In genomic region chr8:92354536-92355482, GRCm38 (mm10) we compare ENCODE assay signal across 10 mouse cellular contexts. TPM values are rescaled to one million over a fixed set of nuclear protein-coding genes. Genes with fewer than 3 reads are reported as not detected.
DNase-seq lines count a peak whose midpoint lies in the region; ATAC-seq and TF ChIP-seq lines count a peak whose summit lies in the region.
"Had no signal": no experiment of that assay in that cellular context is flagged by ENCODE, and none has a peak within 500 bp of the region (broad histone marks: within the 10 kb centered on the region; RNA-seq: fewer than 3 reads in every experiment).

No protein-coding gene starts in this region.

- intact Hi-C loops in gastrocnemius, adult 2 months (cut with DNase I) = loop anchor here (2.0 to 10.0 kb wide), 4 partner anchors 556 to 970 kb away; no protein-coding TSS in a partner anchor

- peak overlapping the region; percentile 66 for H3K9ac ChIP-seq in heart, embryonic 15.5 days
- peak overlapping the region; percentile 63 for H3K9ac ChIP-seq in liver, embryonic 15.5 days

- no peak for TF ChIP-seq CTCF in gastrocnemius, adult 2 months (IDR thresholded peaks at IDR 0.05)

- peaks cover 31% of the 10 kb centered on the region for H3K4me1 ChIP-seq in heart, embryonic 15.5 days (replicated peaks)
- peaks cover 47% of the 10 kb centered on the region for H3K4me1 ChIP-seq in liver, embryonic 15.5 days (replicated peaks)

- no peaks in the 10 kb centered on the region for H3K9me3 ChIP-seq in heart, embryonic 15.5 days (replicated peaks)
- H3K9me3 ChIP-seq in liver, embryonic 15.5 days (replicated peaks) = no peaks in the 10 kb centered on the region

- DNase-seq in gastrocnemius, adult 2 months = no peak
- DNase-seq in gastrocnemius, postnatal 4 days (ENCODE audit: low spot score in 2 of 2) = no peak
- DNase-seq in adipocyte (ENCODE audit: low spot score) = peak; percentile 51
- peak; percentile 48 for DNase-seq in retina, embryonic 14.5 days (ENCODE audit: low spot score)
- DNase-seq in spleen, postnatal 14 days (ENCODE audit: low spot score in 2 of 2) = no peak
- no peak for DNase-seq in urinary bladder, adult 2 months (ENCODE audit: low spot score)

- no peaks in the 10 kb centered on the region for H3K36me3 ChIP-seq in heart, embryonic 15.5 days
- H3K36me3 ChIP-seq in liver, embryonic 15.5 days (replicated peaks) = no peaks in the 10 kb centered on the region

- H3K4me3 ChIP-seq in gastrocnemius, adult 2 months = peak overlapping the region; percentile 87
- H3K4me3 ChIP-seq in heart, embryonic 15.5 days = peak overlapping the region; percentile 90
- H3K4me3 ChIP-seq in liver, embryonic 15.5 days (replicated peaks) = peak overlapping the region; percentile 69

- ATAC-seq in heart, embryonic 15.5 days (replicated peaks; ENCODE audit: insufficient number of reproducible peaks, insufficient read depth, low FRiP score, low read depth) = no peak
- no peak for ATAC-seq in liver, embryonic 15.5 days (ENCODE audit: insufficient read depth)

- WGBS in heart, embryonic 15.5 days = 5% methylated on average over 22 of the region's 22 CpGs
- WGBS in liver, embryonic 15.5 days (ENCODE audit: insufficient replicate concordance) = 6% methylated on average over 22 of the region's 22 CpGs

- peaks cover 24% of the 10 kb centered on the region for H3K27me3 ChIP-seq in heart, embryonic 15.5 days
- H3K27me3 ChIP-seq in liver, embryonic 15.5 days = peaks cover 60% of the 10 kb centered on the region
- H3K27me3 ChIP-seq: Patski had no signal

- H3K4me2 ChIP-seq in heart, embryonic 15.5 days = peak overlapping the region; percentile 93
- peak overlapping the region; percentile 96 for H3K4me2 ChIP-seq in liver, embryonic 15.5 days

- H3K27ac ChIP-seq in gastrocnemius, adult 2 months = peak overlapping the region; percentile 82
- peak overlapping the region; percentile 95 for H3K27ac ChIP-seq in heart, embryonic 15.5 days
- no peak overlapping the region for H3K27ac ChIP-seq in liver, embryonic 15.5 days (replicated peaks)

RNA-seq across cellular contexts. Expression of gene Irx5, which starts 2.6 kb away (rescaled TPM):
- not detected for total RNA-seq in gastrocnemius, adult 2 months (2021)
- 1 to 10 TPM in 1 of 2 experiments, under 1 TPM in 1; 0.49 to 1.0 TPM for total RNA-seq in gastrocnemius, postnatal 4 days (2021)
- 7.7 and 8.6 TPM in 2 replicates for polyA plus RNA-seq in heart, embryonic 15.5 days (2015; fragmentation: Nextera tagmentation; extraction: Ambion mirVana)
- polyA plus RNA-seq in liver, embryonic 15.5 days (2015; fragmentation: Nextera tagmentation; extraction: Ambion mirVana) = 0.09 TPM in 1 of 2 replicates, not detected in the other
- polyA plus RNA-seq in urinary bladder, adult 2 months (2012; rRNA removed) = 0.14 and 0.19 TPM in 2 replicates
- total RNA-seq: liver, adult 2 months had no signal
- polyA plus RNA-seq: liver, adult 2 months had no signal

Comparison
In these comparisons a context has a peak if more than half of its experiments do, and no peak if none do; other contexts are left out.
1. DNase-seq: peak in adipocyte (single experiment) and retina, embryonic 14.5 days (single experiment); none in gastrocnemius, adult 2 months (single experiment), gastrocnemius, postnatal 4 days (0 of 2), spleen, postnatal 14 days (0 of 2) and urinary bladder, adult 2 months (single experiment).
2. Peak in every context shown above with its lines, with median percentiles within 50 percentile points of each other: H3K4me3 ChIP-seq.